Mouse (Mus musculus): ENCODE measurements around the gene Cdh23.
"Not testable (repeated sequence)": the region's sequence is repeated elsewhere in the genome, so short reads cannot be mapped to it uniquely, and the experiment has no call there.

Cdh23 gene

DNA sequence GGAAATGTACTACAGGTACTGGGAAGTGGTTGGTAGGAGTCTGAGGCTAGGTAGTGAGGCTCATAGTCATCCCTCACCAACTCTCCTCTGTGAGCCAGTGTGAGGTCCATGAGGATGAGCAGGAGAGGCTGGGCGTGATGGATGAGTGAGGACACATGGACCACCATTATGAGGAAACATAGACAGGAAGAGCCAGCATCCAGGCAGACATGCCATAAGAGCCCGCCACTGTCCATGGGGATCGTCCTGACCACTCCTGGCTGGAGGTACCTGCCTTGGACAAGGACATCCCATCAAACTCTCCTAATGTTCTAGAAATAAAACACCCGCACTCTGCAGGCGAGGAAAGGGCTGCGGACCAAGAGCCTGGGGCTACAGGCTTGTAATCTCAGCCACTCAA lies at the start of gene Cdh23:
Gene Cdh23 (minus strand): TSS at position 101 of the 400 bp plus-strand sequence.
- DNase-seq = no peak

DNA sequence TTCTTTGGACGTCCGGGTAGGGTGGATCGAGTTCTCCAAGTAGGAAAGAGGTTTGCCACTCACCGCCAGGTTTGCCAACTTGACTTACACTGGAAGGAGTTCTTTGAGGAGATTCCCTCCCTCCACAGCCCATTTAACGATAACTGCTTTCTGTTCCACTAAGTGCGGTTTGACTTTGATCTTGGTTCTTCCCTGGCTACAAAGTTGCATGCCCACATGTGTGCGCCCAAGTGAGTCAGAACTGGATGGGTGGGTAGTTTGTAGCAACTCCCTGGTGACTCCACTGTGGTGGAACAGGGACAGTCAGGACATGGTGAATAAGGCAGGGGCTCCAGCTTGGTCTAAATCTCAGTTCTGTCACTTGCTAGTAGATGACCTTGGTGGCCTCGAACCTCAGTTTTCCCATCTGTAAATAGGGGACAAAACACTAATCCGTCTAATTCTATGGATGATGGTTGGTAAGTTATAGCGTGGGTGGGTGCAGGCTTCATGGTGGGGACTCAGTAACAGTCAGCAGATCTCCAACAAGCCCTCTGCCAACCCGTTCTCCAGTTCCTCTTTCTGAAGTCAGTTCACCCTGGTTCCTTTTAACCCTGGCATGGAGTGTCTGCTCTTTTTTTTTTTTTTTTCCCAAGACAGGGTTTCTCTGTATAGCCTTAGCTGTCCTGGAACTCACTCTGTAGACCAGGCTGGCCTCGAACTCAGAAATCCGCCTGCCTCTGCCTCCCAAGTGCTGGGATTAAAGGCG lies 48.4 kb upstream of the Cdh23 start:
- DNase-seq = no peak

DNA sequence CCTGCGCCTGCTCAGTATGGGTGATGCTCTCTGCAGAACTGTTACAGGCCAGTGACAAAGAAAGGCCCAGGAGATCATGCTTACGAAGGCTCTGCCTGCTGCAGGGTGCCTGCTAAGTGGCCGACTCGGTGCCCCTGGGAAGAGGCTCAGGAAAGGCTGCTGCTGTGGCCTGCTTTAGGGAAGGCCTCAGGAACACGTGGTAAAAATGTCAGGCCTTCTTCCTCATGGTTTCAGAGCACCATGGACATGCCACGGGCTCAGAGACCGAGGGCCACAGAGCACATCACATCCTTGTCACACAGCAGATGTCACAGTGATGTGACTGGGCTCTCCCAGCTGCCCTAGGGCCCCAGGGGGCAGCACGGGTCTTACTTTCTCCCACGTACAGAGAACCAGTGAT lies 47.4 kb upstream of the Cdh23 start:
- no peak for DNase-seq

DNA sequence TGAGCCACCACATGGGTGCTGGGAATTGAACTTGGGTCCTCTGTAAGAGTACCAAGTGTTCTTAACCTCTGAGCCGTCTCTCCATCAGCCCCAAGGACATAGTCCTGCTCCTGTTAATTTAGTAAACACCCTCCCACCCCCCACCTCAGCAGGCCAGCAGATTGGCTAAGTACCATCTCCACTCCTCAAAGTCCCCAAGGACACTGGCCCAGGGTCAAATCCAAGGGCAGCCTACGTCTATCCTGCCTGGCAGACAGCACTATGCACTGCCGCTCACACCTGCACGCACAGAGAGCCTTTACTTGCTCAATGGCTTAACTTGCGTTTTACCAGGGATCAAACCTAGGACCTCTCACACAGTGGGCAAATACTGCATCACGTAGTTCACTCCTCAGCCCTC lies 46.7 kb upstream of the Cdh23 start:
- no peak for DNase-seq

DNA sequence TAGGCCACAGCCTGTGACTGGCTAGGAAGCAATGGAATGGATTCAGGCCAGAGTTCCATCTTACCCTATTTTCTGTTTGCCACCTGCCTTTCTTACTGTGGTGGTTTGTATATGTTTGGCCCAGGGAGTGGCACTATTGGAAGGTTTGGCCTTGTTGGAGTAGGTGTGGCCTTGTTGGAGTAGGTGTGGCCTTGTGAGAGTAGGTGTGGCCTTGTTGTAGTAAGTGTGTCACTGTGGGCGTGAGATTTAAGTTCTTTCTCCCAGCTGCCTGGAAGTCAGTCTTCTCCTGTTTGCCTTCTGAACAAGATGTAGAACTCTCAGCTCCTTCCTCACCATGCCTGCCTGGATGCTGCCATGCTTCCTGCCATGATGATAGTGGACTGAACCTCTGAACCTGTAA lies 46.0 kb upstream of the Cdh23 start:
- not testable (repeated sequence) for DNase-seq

DNA sequence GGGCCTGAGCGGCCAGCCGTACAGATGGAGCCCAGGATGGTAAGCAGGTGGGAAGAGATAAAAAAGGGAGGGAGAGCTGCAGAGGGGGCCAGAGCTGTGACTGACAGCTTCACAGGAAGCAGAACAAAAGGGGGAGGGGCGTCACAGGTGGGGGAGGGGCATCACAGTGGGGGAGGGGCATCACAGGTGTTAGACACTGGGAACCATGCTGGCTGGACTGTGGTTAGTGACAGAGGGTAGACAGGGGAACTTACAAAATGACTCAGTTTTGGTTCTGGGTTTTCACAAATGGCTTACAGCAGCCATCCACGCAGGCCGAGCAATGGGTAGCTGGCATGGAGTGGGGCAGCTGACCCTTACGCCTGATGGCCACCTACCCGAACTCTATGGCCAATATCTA lies 45.1 kb upstream of the Cdh23 start:
- DNase-seq = no peak

DNA sequence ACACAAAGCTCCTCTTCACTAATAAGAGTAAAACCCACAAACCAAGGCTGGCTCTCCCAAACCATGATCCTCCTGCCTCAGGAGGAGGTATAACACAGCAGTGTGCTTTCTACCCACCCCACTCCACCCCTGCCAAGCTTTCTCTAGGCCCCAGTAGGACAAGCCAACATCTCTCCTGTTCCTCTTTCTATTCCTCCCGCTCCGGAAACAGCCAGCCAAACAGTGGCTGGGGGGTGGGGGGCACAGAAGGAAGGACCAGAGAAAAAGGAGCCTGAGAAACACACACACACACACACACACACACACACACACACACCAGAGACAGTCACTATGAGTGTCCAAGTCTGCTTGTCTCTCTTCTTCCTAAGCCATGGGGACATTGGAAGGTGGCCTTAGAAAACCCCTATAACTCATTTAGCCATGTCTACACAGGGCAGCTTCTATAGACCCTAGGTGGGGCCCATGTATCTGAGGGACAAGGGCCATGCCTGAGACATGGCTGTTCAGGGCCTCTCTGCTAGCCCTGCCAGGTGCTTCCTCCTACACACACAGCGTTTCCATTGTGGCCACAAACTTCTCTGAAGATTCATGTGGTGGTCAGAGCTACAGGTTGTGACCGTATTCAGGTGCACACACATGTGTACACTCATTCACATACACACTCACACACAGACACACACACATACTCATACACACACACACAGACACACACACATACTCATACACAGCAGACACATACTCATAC lies 43.5 kb upstream of the Cdh23 start:
- no peak for DNase-seq

DNA sequence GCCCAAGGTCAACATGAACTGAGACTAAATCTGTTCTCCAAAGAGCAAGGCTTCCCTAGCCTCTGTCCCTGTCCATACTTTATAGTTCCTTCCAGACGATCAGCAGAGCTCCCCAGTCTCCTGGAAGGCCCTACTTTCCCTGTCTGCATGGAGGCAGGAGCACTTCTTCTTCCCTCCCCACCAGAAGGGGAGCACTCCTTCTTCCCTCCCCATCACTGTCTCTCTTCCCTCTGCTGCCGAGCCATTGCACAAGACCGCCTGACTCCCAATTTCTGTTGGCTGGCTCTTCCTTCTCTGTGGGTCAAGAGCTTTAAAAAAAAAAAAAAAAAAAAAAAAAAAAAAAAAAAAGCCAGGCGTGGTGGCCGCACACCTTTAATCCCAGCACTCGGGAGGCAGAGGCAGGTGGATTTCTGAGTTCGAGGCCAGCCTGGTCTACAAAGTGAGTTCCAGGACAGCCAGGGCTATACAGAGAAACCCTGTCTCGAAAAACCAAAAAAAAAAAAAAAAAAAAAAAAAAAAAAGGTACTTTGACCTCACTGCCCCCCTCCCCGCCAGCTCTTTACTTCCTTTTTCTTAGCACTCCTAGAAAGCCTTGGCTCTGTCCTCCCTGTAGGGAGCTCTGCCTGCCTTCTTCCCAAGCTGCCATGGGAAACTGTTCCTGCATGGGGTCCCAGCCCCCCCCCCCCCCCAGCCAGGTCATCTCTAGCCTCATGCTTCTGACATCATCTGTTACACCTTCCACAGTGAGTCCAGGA lies 41.8 kb upstream of the Cdh23 start:
- DNase-seq = no peak

DNA sequence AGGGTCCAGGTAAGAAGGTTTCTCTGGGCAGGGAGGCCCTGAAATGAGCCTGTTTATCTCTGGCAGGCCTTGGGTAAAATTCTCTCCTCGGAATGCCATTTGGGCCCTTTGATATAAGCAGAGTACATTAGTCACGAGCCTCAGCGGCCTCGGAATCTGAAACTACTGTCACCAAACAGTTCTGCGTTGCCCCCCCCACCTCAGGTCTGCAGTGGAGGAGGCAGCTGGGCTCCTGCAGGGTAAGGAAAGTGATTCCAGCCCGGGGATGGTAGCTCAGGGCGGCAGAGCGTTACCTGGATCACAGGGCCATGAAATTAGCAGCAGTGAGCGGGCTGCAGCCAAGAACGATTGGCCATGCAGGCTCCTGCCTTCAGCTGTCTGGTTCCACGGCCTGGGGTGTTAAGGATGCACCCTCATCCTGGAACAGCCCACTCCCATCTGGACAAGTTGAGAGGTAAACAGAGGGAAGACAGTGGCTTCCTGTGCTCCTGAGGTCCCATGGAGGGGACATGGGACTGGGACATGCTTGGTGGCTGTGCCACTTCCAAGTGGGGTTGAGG lies 41.0 kb upstream of the Cdh23 start:
- DNase-seq = no peak

DNA sequence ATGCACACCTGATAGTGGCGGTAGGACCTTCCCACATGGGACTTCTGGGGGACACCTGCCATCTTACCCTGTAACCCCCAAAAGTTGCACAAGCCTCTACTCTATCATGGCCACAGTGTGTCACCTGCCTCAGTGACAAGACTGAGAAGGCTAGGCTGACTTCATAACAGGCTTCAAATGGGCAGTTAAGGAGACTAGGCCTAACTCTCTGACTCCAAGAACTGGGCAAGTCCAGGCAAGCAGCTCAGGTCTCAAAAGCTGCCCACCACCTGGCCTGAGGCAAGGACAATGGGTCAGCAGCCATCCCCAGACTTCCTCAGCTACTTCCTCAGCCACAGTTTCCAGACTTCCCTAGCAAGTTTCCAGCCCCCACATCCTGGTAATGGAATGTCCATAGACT lies 39.4 kb upstream of the Cdh23 start:
- DNase-seq = no peak

DNA sequence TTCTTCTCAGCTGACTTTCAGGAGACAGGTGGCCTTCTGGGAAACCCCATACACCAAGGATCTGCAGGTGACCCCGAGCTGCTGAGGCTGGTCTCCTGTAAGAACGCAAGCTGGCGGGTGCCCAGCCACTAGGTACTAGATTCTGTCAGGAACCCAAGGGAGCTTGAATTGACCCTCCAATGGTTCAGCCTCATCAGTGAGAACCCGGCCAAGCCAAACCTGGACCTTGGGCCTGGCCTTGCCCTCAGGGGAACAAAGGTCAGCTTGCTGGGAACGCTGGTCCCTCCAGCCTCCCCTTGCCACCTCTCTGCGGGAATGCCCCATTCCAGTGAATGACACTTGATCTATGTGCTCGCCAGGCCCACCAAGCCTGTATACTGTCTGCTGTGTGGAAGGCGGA lies 37.2 kb upstream of the Cdh23 start:
- no peak for DNase-seq

DNA sequence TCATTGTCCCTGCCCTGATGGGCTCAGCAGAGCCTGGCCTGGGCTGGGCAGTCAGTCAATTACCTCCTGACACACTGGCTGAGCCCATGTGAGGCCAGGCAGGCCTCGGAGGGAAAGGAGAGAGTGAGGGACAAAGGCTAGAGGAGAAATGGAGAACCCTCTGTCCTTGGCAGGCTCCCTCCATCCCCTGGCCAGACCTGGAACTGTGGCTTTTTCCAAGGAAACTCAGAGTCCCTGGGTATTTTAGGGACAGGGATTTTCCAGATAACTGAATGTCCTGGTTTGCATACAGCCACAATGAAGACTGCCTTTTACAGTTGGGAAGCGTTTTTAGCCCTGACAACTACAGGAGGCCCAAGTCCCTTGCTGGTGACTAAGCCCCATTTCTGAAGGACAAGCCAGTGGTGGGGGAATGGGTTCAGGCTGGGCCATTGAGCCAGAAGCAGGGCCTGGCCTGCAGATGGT lies 36.1 kb upstream of the Cdh23 start:
- DNase-seq = no peak

DNA sequence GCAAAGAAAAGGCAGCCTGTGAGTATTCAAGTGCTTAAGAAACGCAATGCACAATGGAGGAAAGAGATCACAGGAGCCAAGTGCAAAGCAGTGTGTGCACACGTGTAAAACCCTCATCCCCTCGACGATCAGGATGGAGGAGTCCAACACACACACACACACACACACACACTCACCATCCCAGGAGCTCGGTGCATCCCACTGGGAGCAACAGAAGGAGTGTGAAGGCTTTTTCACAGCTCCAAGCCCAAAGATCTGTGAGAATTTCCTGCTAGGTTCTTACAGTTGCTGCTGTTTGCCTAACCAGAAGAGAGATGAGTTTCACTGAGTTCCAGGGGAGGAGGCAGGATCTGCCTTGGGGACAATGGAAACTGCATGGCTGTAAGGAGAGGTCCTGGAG lies 35.5 kb upstream of the Cdh23 start:
- DNase-seq = no peak

DNA sequence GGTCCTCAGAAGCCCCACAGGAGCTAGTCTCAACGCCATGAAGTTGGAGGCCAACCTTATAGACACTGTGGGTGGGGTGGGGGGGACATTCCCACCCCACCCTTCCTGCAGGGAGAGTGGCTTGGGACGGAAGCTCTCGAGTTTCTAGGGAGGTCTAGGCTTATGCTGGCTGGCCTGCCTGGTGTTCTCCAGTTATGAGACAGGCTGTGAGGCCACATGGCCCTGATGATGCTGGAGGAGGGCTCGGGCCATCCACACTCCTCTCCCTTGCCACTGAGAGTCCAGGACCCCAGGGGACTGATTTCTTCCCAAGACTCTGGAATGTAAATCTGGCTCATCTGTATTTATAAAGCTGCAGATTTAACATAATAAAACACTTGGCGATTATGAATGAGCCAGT lies 31.0 kb upstream of the Cdh23 start:
- no peak for DNase-seq

DNA sequence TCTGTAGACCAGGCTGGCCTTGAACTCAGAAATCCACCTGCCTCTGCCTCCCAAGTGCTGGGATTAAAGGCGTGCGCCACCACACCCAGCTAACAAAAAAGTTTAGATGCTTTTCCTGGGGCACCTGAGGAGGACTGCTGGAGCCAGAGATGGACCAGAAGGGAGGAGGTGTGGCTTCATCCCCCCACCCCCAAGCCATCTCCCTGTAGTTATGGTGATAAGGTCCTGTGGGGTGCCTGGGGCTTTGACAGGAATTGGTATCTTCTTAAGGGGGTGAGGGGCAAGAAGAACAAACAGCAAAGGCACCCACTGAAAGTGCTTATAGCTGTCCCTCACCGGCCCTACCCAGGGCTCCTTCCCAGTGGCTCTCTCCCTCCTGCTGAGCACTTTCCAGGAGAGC lies 30.6 kb upstream of the Cdh23 start:
- DNase-seq = no peak

DNA sequence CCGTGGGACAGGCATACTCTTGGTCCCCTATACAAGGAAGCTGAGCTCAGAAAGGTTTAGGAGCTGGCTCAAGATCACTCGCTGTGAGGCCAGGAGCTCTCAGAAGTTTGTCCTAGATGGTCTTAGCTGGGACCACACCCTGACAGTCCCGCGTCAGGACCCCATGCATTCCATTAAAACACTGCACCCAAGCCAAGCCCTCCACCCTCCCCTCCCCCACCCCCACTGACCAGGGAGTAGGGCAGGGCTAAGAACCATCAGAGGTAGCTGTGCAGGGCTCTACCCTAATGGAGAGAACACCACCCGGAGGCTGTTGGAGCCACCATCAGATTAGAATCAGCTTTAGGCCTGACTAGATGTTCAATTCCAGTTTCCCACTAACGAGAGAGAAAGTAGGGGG lies 28.2 kb upstream of the Cdh23 start:
- no peak for DNase-seq

DNA sequence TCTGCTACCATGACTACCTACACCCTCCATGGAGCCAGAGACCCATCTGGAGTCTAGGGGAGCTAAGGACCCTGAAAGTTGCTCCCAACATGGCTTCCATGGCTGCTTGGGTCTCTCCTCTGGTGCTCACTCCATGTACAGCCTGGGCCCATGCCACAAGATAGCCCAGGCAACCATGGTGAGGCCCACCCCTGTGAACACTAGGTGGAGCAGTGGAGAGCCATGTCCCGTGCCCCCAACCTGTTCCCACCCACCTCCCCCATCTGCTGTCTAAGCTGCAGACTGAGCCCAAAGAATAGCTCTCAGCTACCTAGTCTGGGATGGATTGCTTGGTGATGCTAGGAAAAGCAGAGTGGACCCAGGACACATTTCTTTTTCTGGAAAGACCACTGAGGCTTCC lies 27.1 kb upstream of the Cdh23 start:
- no peak for DNase-seq

DNA sequence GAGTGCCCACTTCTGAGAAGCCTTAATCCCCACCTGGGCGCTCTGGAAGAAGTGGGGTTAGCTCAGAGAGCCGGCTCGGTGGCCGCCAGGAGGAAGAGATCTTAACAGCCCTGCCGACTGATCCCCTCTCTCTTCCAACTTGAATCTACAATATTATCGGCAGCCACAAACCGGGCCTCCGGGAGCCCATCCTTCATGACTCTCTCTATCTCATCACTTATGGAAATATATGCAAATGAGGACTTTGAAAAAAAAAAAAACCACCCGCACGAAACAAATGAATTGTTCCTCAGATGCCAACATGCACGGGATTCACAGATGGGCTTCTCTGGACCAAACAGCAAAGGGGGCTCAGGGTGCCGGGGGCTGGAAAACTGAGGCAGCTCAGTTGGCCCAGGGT lies 25.4 kb upstream of the Cdh23 start:
- DNase-seq = no peak

DNA sequence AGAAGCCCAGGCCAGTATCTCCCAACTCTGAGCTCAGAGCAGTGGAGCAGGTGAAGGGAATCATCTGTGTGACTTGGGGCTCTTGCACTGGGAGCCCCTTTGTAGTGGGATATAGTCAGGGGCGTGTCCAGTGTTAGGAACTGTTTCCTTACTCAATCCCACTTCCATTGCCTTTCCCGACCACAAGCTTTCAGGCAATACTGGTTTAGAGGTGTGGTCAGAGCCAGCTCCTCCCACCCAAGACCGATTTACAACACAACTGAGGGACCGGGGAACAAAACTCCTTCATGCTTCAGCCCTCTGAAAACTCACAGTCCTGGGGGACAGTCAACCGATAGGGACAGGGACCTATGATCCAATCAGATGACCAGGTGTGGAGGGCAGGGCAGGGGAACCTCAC lies 24.2 kb upstream of the Cdh23 start:
- no peak for DNase-seq

DNA sequence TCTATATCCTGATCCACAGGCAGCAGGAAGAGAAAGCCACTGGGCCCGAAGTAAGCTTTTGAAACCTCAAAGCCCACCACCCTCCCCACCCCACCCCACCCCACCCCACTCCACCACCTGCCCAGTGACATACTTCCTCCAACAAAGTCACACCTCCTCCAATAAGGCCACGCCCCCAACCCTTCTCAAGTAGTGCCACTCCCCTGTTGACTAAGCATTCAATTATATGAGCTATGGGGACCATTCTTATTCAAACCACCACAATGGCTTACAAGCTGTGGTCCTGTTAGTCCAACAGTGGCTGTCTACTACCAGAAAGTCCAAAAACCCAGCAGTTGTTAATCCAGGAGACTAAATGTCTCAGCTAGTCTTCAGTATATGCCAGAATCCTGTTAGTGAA lies 22.2 kb upstream of the Cdh23 start:
- no peak for DNase-seq

DNA sequence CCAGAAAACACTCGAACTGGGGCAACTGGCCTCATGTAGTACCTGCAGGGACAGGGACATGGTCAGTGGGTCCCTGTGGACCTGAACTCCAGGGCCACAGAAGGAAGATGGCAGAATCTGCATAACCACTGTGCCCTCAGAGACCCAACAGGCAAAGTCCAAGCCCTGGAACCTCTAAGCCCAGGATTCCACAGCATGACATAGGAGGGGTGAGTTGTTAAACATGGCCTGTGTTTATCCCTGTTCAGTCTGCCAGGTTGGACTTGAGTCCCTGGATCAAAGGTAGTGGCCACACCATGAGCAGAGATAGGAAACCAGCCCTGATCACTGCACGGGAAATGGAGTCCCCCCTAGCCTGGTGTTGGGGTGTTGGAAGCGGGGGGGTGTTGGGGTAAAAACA lies 20.2 kb upstream of the Cdh23 start:
- no peak for DNase-seq

DNA sequence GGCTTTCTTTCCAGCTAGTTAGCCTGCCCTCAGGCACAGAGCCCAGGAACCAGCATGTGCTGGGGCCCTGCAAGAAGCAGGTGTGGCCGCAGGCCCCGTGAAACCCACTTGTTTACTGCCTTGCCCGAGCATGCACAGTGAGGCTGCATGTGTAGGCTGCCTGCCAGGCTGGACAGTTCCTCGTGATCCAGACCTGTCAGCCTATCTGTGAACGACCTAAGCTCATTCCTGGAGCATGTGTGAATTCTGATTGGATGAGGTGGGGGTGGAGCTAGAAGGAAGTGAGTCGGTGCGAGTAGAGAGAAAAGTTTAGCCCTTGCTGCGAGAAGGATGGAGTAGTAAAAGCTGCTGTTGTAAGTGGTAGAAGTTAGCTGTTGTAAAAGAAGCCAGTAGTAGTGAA lies 16.0 kb upstream of the Cdh23 start:
- not testable (repeated sequence) for DNase-seq

DNA sequence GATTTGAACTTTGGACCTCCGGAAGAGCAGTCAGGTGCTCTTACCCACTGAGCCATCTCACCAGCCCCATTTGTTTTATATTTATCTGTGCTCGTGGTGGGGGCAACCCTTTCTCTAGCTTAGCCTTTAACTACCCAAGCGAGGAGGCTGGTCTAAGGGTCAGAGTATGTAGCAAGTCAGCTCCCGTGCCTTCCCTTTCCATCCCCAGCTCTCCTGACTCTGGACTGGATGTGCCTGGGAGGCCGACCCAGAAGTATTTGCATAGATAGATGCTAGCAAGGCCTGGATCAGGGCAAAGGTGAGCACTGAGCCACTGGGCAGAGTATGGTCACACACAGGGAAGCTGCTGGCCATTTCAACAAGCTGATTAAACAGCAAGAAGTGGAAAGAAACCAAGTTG lies 12.5 kb upstream of the Cdh23 start:
- no peak for DNase-seq

DNA sequence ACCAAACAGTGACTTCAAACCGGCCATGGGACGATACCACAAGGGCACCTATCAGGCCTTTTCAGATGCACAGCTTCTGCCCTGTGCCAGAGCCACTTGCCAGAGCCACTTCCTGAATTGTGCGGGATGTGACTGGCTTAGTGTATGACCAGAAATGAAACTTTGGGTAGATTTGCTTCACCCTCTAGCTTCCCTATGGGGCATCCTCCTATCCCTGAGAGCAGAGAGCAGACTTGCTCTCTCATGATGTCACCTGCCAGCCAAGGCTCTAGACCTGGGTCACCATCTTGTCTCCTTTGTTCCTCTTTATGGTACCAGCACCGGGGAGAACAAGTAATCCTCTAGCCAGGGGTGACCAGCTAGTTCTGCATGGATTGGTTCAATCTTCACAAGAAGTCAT lies 10.0 kb upstream of the Cdh23 start:
- no peak for DNase-seq

All from right cerebral cortex, postnatal 25 days (tissue).